Mouse (Mus musculus) adrenal gland, postnatal 4 days (tissue): ENCODE measurements around the gene Abcb9. TPM values are rescaled to one million over a fixed set of nuclear protein-coding genes. Genes with fewer than 3 reads are reported as not detected.

Experiments used
- DNase-seq, 2 experiments: peaks; one replicate each; pipeline ENCODE4 v3.0.0; 2021 to 2022; ENCODE audit warnings: low spot score in 2 of 2, mixed read lengths in 2 of 2
- total RNA-seq, 2 experiments: library from RNA; stranded (reverse); gene quantifications; 2 replicates each; pipeline ENCODE4 v1.2.3; 2021

Abcb9 gene
- total RNA-seq, 2 experiments from 2014 or later = 5.8 to 7.2 TPM

DNA sequence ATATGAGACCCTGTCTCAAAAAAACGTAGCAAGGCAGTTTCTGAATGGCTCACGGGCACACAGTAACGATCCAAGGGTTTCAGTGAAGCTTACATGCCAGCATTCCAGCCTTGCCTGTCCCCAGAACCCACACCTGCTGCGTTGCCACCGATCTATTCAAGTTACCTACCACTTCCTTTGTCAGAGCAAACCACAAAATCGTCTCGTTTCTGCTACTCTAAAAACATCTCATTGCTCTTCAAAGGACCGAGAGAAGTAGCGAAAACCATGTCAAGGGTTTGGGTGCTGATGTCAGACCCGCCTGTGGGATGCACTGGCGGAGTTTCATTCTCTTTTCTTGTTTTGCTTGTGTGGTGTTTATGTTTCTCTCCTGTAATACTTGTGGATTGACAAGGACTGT is 61.1 kb downstream of the Abcb9 start:
- DNase-seq = no peak

DNA sequence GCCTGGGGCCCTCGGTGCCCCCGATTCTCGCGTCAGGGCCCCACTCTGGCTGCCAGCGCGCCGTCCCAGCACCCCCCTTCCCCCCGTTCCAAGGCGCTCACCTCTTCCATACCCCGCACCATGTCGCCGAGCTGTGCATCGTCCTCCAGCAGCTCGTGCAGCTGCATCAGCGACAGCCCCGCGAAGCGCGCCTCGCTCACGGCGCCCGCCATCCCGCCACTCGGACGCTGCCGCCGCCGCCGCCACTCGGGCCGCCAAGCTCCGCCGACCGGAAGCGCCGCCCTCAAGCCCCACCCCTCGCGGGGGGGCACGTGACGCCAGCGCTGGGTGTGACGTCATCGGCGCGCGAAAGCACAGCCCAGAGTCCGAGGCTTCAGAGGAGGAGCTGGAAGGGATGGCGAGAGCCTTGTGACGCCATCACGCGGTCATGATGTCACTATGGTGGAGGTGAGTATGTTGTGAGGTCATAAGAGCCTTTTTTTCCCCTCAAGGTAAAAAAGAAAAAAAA is 63.5 kb downstream of the Abcb9 start, which contains the start of gene Vps37b:
Gene Vps37b, minus strand, starts transcription at position 270 of the 508 bp plus-strand sequence.
- DNase-seq = peak; percentile 81 to 84

GRCm38 (mm10) chr5:124031068-124031955 is 64.3 kb downstream of the Abcb9 start:
- no peak for DNase-seq

GRCm38 (mm10) chr5:124030386-124031067 is 65.1 kb downstream of the Abcb9 start:
- DNase-seq = no peak

- no peak for DNase-seq
Observed at GRCm38 (mm10) chr5:124029220-124030035, 66.2 kb downstream of the Abcb9 start.

- DNase-seq = no peak
Observed at GRCm38 (mm10) chr5:124028680-124029079, 66.9 kb downstream of the Abcb9 start.

DNA sequence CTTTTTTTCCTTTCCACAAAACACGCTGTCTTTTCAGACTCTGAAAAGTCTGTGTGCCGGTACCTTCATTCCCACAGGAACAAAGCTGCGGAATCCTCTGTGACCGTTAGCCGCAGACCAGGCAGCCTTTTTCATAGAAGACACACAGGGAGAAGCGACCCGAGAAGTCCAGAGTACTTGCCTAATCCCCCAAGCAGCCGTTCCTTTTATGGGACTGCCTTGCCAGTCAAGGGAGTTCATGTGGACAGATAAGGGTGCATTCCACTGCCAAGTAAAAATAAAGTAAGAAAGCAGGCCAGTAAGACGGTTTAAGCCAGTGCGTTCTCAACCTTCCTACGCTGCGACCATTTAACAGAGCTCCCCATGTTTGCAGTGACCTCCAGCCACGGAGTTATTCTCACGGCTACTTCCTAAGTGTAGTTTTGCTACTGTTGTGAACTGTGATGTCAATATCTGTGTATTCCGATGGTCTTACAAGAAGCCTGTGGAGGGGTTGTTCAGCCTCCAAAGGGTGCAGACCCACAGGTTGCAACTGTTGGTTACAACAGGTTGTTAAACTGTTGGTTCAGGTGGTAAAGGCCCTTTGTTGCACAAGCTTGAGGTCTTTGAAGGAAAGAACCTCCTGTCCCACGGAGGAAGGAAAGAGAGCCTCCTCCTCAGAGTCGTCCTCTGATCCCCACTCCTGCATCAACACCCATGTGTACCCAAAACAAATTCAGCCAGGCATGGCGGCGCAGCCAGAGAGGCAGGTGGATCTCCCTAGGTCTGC is 67.7 kb downstream of the Abcb9 start:
- no peak for DNase-seq

DNA sequence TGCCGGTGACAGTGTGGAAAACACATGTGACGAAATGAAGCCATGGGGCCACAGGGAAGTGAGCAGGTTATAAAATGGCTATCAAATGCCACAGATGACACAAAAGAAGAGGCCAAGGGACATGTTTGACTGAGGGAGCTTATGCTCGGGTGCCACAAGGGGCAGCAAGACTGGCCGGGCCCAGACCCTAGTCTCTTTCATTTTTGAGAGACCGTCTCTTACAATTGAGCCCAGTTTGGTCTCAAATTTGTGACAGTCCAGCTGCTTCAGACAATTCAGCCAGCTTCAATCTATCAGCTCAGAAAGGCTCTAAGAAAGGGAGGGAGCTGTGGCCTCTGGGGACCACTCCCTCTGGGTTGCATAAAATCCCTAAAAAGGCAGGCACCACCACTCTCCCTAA is 69.0 kb downstream of the Abcb9 start:
- DNase-seq = no peak

DNA sequence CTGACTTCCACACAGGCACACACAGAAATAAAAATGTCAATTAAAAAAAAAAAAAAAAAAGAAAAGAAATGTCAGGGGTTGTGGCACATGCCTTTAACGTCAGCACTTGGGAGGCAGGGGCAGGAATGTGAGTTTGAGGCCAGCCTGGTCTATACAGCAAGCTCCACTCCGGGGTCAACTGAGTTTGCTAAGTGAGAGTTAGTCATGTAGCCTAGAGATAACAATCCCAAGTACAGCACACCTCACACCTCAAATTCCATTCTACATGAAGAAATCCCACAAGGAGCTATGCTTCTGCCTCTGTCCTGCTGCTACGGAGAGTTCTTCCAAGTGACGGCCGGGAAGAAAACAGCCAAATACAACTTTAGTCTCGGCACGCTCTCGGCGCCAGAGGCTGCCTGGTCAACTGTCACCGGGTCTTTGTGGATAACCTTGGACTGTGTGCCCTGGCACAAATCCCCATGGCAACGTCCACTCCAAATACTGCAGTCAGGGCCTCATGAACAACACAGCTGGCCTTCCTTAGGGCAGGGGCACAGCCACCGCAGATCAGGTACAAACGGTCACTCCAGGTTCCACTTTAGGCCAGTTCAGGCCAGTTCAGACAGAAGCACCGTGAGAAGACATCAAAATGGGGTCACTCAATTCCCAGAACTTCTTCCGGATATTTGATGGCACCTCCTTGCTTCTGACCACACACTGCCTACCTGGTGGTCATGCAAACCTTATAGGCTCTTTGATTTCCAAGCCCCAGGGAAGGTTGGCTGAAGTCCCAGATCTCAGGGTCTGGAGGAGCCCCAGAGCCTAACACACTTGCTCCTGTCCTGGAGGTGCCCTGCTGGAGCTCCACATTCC is 69.8 kb downstream of the Abcb9 start:
- no peak for DNase-seq

DNA sequence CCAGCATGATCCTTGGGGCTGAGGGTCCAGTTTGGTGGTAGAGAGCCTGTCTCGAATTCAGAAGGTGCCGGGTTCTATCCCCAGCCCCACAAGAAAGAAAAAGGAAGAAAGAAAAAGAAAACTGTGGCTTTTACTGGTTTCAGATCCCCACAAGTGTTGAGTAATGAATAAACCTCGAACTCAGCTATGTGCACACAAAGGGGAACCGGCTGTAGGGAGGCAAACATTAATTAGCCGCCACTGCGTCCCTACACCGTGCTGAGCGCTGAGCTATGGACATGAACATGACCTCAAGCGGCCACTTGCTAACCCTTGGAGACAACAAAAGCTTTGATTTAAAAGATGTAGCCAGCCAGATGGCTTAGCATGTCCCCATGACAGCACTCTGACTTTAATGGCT is 70.5 kb downstream of the Abcb9 start:
- no peak for DNase-seq

DNA sequence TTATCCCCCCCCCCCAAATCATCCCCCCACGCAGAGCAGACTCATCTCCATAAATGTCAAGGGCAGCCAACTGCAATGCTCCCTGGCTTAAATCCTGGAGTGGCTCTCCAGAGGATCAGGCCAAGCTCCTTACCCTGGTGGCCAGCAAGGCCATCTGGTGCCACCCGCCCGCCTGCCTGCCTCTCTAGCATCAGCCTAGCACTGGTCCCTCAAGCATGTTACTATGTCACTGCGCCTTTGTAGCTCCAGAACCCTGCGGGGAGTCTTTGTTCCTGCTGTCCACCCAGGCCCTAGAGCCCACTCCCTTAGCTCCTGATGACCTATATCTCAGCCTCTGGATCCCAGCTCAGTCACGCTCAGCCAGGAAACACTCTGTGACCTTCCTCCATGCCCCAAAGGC is 70.9 kb downstream of the Abcb9 start:
- no peak for DNase-seq

- DNase-seq = no peak
Observed at GRCm38 (mm10) chr5:124022365-124022764, 73.2 kb downstream of the Abcb9 start.

- DNase-seq = no peak
Observed at GRCm38 (mm10) chr5:124021701-124022100, 73.9 kb downstream of the Abcb9 start.

- DNase-seq = no peak
Observed at GRCm38 (mm10) chr5:124021148-124021547, 74.5 kb downstream of the Abcb9 start.

GRCm38 (mm10) chr5:124019348-124020216 is 76.0 kb downstream of the Abcb9 start:
- DNase-seq = no peak

GRCm38 (mm10) chr5:124018651-124019050 is 76.9 kb downstream of the Abcb9 start:
- no peak for DNase-seq

GRCm38 (mm10) chr5:124017941-124018340 is 77.7 kb downstream of the Abcb9 start:
- no peak for DNase-seq

- no peak for DNase-seq
Observed at GRCm38 (mm10) chr5:124016291-124016821, 79.2 kb downstream of the Abcb9 start.
